Mouse (Mus musculus): ENCODE measurements around the gene Ripor3. TPM values are rescaled to one million over a fixed set of nuclear protein-coding genes. Genes with fewer than 3 reads are reported as not detected.

The Ripor3 gene
- total RNA-seq, 1 experiment = 0.98 TPM

- Histone ChIP-seq H3K4me1 (ENCODE audit: control insufficient read depth in 2 of 2, insufficient read depth in 2 of 2, low read length in 2 of 2, poor library complexity in 1 of 2) (peaks cover 5 to 20% of the 10 kb centered on the region in 2 experiments; a peak in 3 of 4 replicates), H3K27ac (ENCODE audit: insufficient read depth, low read depth, low read length, poor library complexity, severe bottlenecking) (no peak overlapping the region), H3K4me3 (ENCODE audit: insufficient read depth in 1 of 2, low read depth in 1 of 2, low read length in 2 of 2, poor library complexity in 1 of 2, severe bottlenecking in 1 of 2) (no peak overlapping the region), H3K9me3 (ENCODE audit: control insufficient read depth, insufficient read depth, low read depth, low read length) (no peaks in the 10 kb centered on the region), H3K9ac (ENCODE audit: insufficient read depth, low read depth, low read length, poor library complexity, severe bottlenecking) (no peak overlapping the region), H3K36me3 (ENCODE audit: control insufficient read depth, insufficient read depth, low read length, poor library complexity, severe bottlenecking) (no peaks in the 10 kb centered on the region)
- in situ Hi-C loops (cut with MboI; ENCODE audit: low sequenced_read_pairs in 2 of 2, unreplicated experiment in 2 of 2) = no loop called here
- TF ChIP-seq ZC3H11A (IDR thresholded peaks at IDR 0.05; ENCODE audit: borderline replicate concordance, low read depth, low read length) (no peak), MAFK (IDR thresholded peaks at IDR 0.05; ENCODE audit: insufficient read depth, low read depth, low read length) (no peak), ZNF384 (IDR thresholded peaks at IDR 0.05; ENCODE audit: low read depth, low read length) (no peak), HCFC1 (IDR thresholded peaks at IDR 0.05; ENCODE audit: borderline replicate concordance, insufficient read depth, low read length) (no peak), CHD2 (IDR thresholded peaks at IDR 0.05; ENCODE audit: low read depth, low read length) (no peak)
- DNase-seq (ENCODE audit: low read depth, low spot score) = no peak
These were observed 63.2 kb downstream of the Ripor3 start for GRCm38 (mm10) chr2:167947251-167947650.

DNA sequence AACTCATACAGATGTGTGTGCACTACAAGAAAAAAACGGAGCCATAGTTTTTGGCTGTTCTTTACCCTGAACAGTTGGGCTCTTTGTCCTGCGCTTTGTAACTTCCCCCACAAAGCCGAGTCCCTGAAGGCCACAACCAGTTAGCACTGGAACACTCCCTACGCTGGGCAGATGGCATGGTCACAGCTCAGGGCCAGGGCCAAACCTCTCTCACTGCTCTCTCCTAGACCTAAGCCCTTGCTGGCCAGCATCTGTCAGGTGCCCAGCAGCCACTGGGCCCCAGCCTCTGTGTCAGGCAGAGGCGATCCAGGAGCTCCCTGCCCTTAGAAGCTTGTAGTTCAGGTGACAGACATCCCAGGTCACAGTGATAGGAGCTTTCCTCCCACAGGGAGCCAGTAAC is 65.0 kb downstream of the Ripor3 start:
- no peak for DNase-seq (ENCODE audit: low read depth, low spot score)
- no peak overlapping the region for H3K27ac ChIP-seq (ENCODE audit: insufficient read depth, low read depth, low read length, poor library complexity, severe bottlenecking)
- H3K9ac ChIP-seq (ENCODE audit: insufficient read depth, low read depth, low read length, poor library complexity, severe bottlenecking) = no peak overlapping the region
- H3K4me3 ChIP-seq (ENCODE audit: insufficient read depth in 1 of 2, low read depth in 1 of 2, low read length in 2 of 2, poor library complexity in 1 of 2, severe bottlenecking in 1 of 2) = no peak overlapping the region
- no peaks in the 10 kb centered on the region for H3K36me3 ChIP-seq (ENCODE audit: control insufficient read depth, insufficient read depth, low read length, poor library complexity, severe bottlenecking)
- no peaks in the 10 kb centered on the region for H3K9me3 ChIP-seq (ENCODE audit: control insufficient read depth, insufficient read depth, low read depth, low read length)
- peaks cover 5 to 32% of the 10 kb centered on the region in 2 experiments; a peak in 3 of 4 replicates for H3K4me1 ChIP-seq (ENCODE audit: control insufficient read depth in 2 of 2, insufficient read depth in 2 of 2, low read length in 2 of 2, poor library complexity in 1 of 2)
- no peak for TF ChIP-seq HCFC1 (IDR thresholded peaks at IDR 0.05; ENCODE audit: borderline replicate concordance, insufficient read depth, low read length)
- no peak for TF ChIP-seq CHD2 (IDR thresholded peaks at IDR 0.05; ENCODE audit: low read depth, low read length)
- TF ChIP-seq ZC3H11A (IDR thresholded peaks at IDR 0.05; ENCODE audit: borderline replicate concordance, low read depth, low read length) = no peak
- TF ChIP-seq MAFK (IDR thresholded peaks at IDR 0.05; ENCODE audit: insufficient read depth, low read depth, low read length) = no peak
- no peak for TF ChIP-seq ZNF384 (IDR thresholded peaks at IDR 0.05; ENCODE audit: low read depth, low read length)
- in situ Hi-C loops (cut with MboI; ENCODE audit: low sequenced_read_pairs in 2 of 2, unreplicated experiment in 2 of 2) = no loop called here

DNA sequence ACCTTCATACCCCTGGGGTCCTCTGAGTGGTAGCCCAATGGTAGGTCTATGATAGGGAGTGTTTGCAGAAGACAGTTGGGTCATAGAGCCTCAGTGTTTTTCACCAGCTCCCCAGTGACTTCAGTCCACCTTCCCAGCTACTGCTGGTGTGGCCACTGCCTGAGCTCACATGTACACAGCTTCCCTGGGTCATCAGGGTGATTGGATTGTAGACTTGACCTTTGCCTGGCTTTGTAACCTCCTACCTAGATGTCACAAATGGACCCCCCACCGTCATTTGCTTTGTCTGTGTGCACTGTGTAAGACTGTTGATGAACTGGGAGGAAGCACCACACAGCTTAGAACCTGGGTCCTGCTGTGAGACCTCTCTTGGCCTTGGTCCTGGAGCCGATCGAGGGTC is 66.2 kb downstream of the Ripor3 start:
- in situ Hi-C loops (cut with MboI; ENCODE audit: low sequenced_read_pairs in 2 of 2, unreplicated experiment in 2 of 2) = no loop called here
- DNase-seq (ENCODE audit: low read depth, low spot score) = no peak
- no peak overlapping the region for H3K9ac ChIP-seq (ENCODE audit: insufficient read depth, low read depth, low read length, poor library complexity, severe bottlenecking)
- no peak overlapping the region for H3K27ac ChIP-seq (ENCODE audit: insufficient read depth, low read depth, low read length, poor library complexity, severe bottlenecking)
- no peaks in the 10 kb centered on the region for H3K36me3 ChIP-seq (ENCODE audit: control insufficient read depth, insufficient read depth, low read length, poor library complexity, severe bottlenecking)
- no peak overlapping the region for H3K4me3 ChIP-seq (ENCODE audit: insufficient read depth in 1 of 2, low read depth in 1 of 2, low read length in 2 of 2, poor library complexity in 1 of 2, severe bottlenecking in 1 of 2)
- peaks cover 5 to 37% of the 10 kb centered on the region in 2 experiments; a peak in 3 of 4 replicates for H3K4me1 ChIP-seq (ENCODE audit: control insufficient read depth in 2 of 2, insufficient read depth in 2 of 2, low read length in 2 of 2, poor library complexity in 1 of 2)
- TF ChIP-seq MAFK (IDR thresholded peaks at IDR 0.05; ENCODE audit: insufficient read depth, low read depth, low read length) = no peak
- TF ChIP-seq CHD2 (IDR thresholded peaks at IDR 0.05; ENCODE audit: low read depth, low read length) = no peak
- TF ChIP-seq ZC3H11A (IDR thresholded peaks at IDR 0.05; ENCODE audit: borderline replicate concordance, low read depth, low read length) = no peak
- TF ChIP-seq ZNF384 (IDR thresholded peaks at IDR 0.05; ENCODE audit: low read depth, low read length) = no peak
- TF ChIP-seq HCFC1 (IDR thresholded peaks at IDR 0.05; ENCODE audit: borderline replicate concordance, insufficient read depth, low read length) = no peak
- no peaks in the 10 kb centered on the region for H3K9me3 ChIP-seq (ENCODE audit: control insufficient read depth, insufficient read depth, low read depth, low read length)

GRCm38 (mm10) chr2:167942926-167943633 is 67.3 kb downstream of the Ripor3 start:
- Histone ChIP-seq H3K27ac (ENCODE audit: insufficient read depth, low read depth, low read length, poor library complexity, severe bottlenecking) (no peak overlapping the region), H3K4me3 (ENCODE audit: insufficient read depth in 1 of 2, low read depth in 1 of 2, low read length in 2 of 2, poor library complexity in 1 of 2, severe bottlenecking in 1 of 2) (no peak overlapping the region), H3K36me3 (ENCODE audit: control insufficient read depth, insufficient read depth, low read length, poor library complexity, severe bottlenecking) (no peaks in the 10 kb centered on the region), H3K9ac (ENCODE audit: insufficient read depth, low read depth, low read length, poor library complexity, severe bottlenecking) (no peak overlapping the region), H3K4me1 (ENCODE audit: control insufficient read depth in 2 of 2, insufficient read depth in 2 of 2, low read length in 2 of 2, poor library complexity in 1 of 2) (peaks cover 5 to 37% of the 10 kb centered on the region in 2 experiments; a peak in 3 of 4 replicates), H3K9me3 (ENCODE audit: control insufficient read depth, insufficient read depth, low read depth, low read length) (no peaks in the 10 kb centered on the region)
- in situ Hi-C loops (cut with MboI; ENCODE audit: low sequenced_read_pairs in 2 of 2, unreplicated experiment in 2 of 2) = no loop called here
- no peak for DNase-seq (ENCODE audit: low read depth, low spot score)
- TF ChIP-seq MAFK (IDR thresholded peaks at IDR 0.05; ENCODE audit: insufficient read depth, low read depth, low read length) = no peak
- TF ChIP-seq ZC3H11A (IDR thresholded peaks at IDR 0.05; ENCODE audit: borderline replicate concordance, low read depth, low read length) = no peak
- no peak for TF ChIP-seq ZNF384 (IDR thresholded peaks at IDR 0.05; ENCODE audit: low read depth, low read length)
- TF ChIP-seq HCFC1 (IDR thresholded peaks at IDR 0.05; ENCODE audit: borderline replicate concordance, insufficient read depth, low read length) = no peak
- TF ChIP-seq CHD2 (IDR thresholded peaks at IDR 0.05; ENCODE audit: low read depth, low read length) = no peak

Measured in ES-E14 (cell line).